8 mouse cellular contexts compared by ENCODE assay signal in genomic region chr5:107079146-107079638, GRCm38 (mm10).
DNase-seq lines count a peak whose midpoint lies in the region; ATAC-seq and TF ChIP-seq lines count a peak whose summit lies in the region.

No protein-coding gene starts in this region.

- no peak for TF ChIP-seq CTCF in brain, embryonic 14.5 days (IDR thresholded peaks at IDR 0.05; ENCODE audit: borderline replicate concordance, extremely low read depth, insufficient read depth, insufficient read length)
- no peak for TF ChIP-seq CTCF in hindbrain, postnatal 0 days (IDR thresholded peaks at IDR 0.05; ENCODE audit: low read depth)

- ATAC-seq in hindbrain, postnatal 0 days = peak; percentile 77

- H3K9me3 ChIP-seq in hindbrain, postnatal 0 days (ENCODE audit: low read length) = no peaks in the 10 kb centered on the region
- no peaks in the 10 kb centered on the region for H3K9me3 ChIP-seq in limb, embryonic 10.5 days (replicated peaks)

- H3K4me1 ChIP-seq in hindbrain, postnatal 0 days (ENCODE audit: insufficient read depth, low read length) = peaks cover 7% of the 10 kb centered on the region; the same call in 1 of the 2 replicates
- peaks cover 26% of the 10 kb centered on the region for H3K4me1 ChIP-seq in limb, embryonic 10.5 days

- peak; percentile 30 for DNase-seq in retina, postnatal 1 day
- no peak for DNase-seq in retina, embryonic 14.5 days (ENCODE audit: low spot score)
- peak; percentile 76 for DNase-seq in brain, embryonic 14.5 days (ENCODE audit: low read depth)
- peak; percentile 71 for DNase-seq in hindbrain, postnatal 0 days (ENCODE audit: low spot score)
- no peak for DNase-seq in limb, embryonic 10.5 days (ENCODE audit: low spot score)
- DNase-seq in ovary, postnatal 14 days (ENCODE audit: low spot score) = peak; percentile 34
- DNase-seq in urinary bladder, adult 18-20 months (ENCODE audit: low spot score in 2 of 2) = no peak
- no peak for DNase-seq in cerebellum, postnatal 25 days

- 22% methylated on average over 11 of the region's 11 CpGs for WGBS in hindbrain, postnatal 0 days
- 74% methylated on average over 11 of the region's 11 CpGs for WGBS in limb, embryonic 10.5 days

- no peak overlapping the region for H3K9ac ChIP-seq in hindbrain, postnatal 0 days (replicated peaks; ENCODE audit: low read length)

- no peak overlapping the region for H3K4me3 ChIP-seq in hindbrain, postnatal 0 days (ENCODE audit: low read length)
- H3K4me3 ChIP-seq in limb, embryonic 10.5 days = no peak overlapping the region

- H3K27ac ChIP-seq in hindbrain, postnatal 0 days = no peak overlapping the region
- 0 out of 2 replicates have a peak overlapping the region, but pooled peaks have one; percentile 30 for H3K27ac ChIP-seq in limb, embryonic 10.5 days

- no peak for TF ChIP-seq POLR2A in brain, embryonic 14.5 days (IDR thresholded peaks at IDR 0.05; ENCODE audit: borderline replicate concordance, extremely low read depth, insufficient read depth, insufficient read length, poor library complexity, severe bottlenecking)

- H3K27me3 ChIP-seq in hindbrain, postnatal 0 days (ENCODE audit: insufficient read depth, low read length) = no peaks in the 10 kb centered on the region
- H3K27me3 ChIP-seq in limb, embryonic 10.5 days (ENCODE audit: low read depth, poor library complexity, severe bottlenecking) = no peaks in the 10 kb centered on the region

- no peaks in the 10 kb centered on the region for H3K36me3 ChIP-seq in hindbrain, postnatal 0 days (ENCODE audit: insufficient read depth, low read length)
- H3K36me3 ChIP-seq in limb, embryonic 10.5 days = no peaks in the 10 kb centered on the region

- H3K4me2 ChIP-seq in hindbrain, postnatal 0 days (ENCODE audit: low read depth, low read length) = 0 out of 2 replicates have a peak overlapping the region, but pooled peaks have one; percentile 7

Comparison
In these comparisons a context has a peak if more than half of its experiments do, and no peak if none do; other contexts are left out.
1. DNase-seq: peak in retina, postnatal 1 day (single experiment), brain, embryonic 14.5 days (single experiment), hindbrain, postnatal 0 days (single experiment) and ovary, postnatal 14 days (single experiment); none in retina, embryonic 14.5 days (single experiment), limb, embryonic 10.5 days (single experiment), urinary bladder, adult 18-20 months (0 of 2) and cerebellum, postnatal 25 days (0 of 2).